Mouse (Mus musculus): ENCODE results near the gene Cdc20b.

DNA sequence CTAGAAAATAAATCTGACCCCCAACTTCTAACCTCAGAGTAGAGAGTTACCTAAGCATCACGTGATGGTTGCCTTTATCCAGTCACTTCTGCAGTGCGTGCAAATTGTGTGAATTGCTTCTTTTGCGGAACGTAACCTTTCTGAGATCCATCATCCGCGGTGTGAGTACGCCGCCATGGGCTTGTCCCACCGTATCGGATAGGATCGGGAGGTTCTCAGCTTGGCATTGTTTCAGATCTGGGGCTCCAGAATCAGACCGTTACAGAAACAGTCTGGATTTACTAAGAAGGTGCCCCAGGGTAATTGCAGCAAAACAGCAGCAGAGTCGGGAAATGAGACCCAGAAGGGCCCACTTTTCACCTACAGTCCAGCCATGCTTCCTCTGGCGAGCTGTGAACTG lies 86.4 kb downstream of the Cdc20b start:
- TF ChIP-seq CTCF (IDR thresholded peaks at IDR 0.05; ENCODE audit: borderline replicate concordance, control insufficient read depth, extremely low read depth, insufficient read depth, low read length, poor library complexity): no peak
- TF ChIP-seq POLR2A (IDR thresholded peaks at IDR 0.05; ENCODE audit: control insufficient read depth, extremely low read depth, insufficient read depth, low read length, poor library complexity): no peak

All from thymus, adult 2 months (tissue).